Mouse (Mus musculus): ENCODE results near the gene Bcl2a1b. TPM values are rescaled to one million over a fixed set of nuclear protein-coding genes. Genes with fewer than 3 reads are reported as not detected.
"Not testable (repeated sequence)": the region's sequence is repeated elsewhere in the genome, so short reads cannot be mapped to it uniquely, and the experiment has no call there.

Bcl2a1b gene
- 2.1 and 2.5 TPM in 2 replicates for polyA plus RNA-seq (2015; fragmentation: Nextera tagmentation; extraction: Ambion mirVana)

DNA sequence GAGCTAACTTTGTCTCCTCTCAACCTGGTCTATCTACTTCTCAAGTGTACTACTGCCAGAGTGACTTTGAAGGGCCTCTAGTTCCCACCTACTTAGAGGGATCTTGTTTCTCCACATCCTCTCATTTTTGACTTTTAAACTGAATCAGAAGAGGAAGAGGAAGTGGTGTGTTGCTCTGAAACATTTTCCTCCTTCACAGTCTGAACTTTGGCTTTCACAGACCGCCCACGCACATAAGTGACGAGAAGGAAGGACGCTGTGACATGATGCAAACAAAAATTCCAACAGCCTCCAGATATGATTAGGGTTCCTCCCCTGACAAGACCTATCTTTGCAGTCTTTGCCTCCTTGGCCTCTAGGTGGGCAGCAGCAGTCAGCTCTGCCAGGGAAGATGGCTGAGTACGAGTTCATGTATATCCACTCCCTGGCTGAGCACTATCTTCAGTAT is at the start of gene Bcl2a1b, which contains the start of gene Gm29094:
Gene Bcl2a1b, plus strand, starts transcription at position 241 of the 448 bp plus-strand sequence.
Gene Gm29094, plus strand, starts transcription at position 411 of the 448 bp plus-strand sequence.
- not testable (repeated sequence) for DNase-seq (ENCODE audit: low spot score); H3K4me3 ChIP-seq (replicated peaks; ENCODE audit: low read depth, low read length); H3K4me2 ChIP-seq (ENCODE audit: low read length); H3K9ac ChIP-seq (ENCODE audit: low read depth, low read length); H3K27me3 ChIP-seq (ENCODE audit: insufficient read depth, low read length); H3K36me3 ChIP-seq (ENCODE audit: insufficient read depth, low read length); H3K27ac ChIP-seq; ATAC-seq (replicated peaks; ENCODE audit: low FRiP score, low read depth); H3K9me3 ChIP-seq (replicated peaks; ENCODE audit: low read length); H3K4me1 ChIP-seq (replicated peaks; ENCODE audit: insufficient read depth, low read length)
- 64% methylated on average over 5 of the region's 5 CpGs for WGBS

DNA sequence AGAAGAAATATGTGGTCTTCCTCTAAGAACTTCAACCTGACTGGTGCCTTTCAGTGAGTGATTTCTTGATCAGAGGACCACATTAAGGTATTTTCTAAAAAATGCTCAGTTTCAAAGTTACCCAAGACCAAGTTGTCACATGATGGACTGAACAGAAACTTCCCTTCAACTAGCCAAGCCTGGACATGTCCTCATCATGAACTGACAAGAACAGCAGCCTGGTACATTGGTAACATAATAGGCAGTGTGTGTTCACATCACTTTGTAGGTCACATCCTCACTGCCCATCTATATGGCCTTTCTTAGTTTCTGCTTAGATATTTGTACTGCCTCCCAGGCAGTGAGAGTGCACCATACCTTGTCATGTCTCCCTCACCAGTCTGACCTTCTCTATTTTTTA is 26.5 kb upstream of the Bcl2a1b start:
- not testable (repeated sequence) for H3K4me3 ChIP-seq (replicated peaks; ENCODE audit: low read depth, low read length); ATAC-seq (replicated peaks; ENCODE audit: low FRiP score, low read depth); H3K27me3 ChIP-seq (ENCODE audit: insufficient read depth, low read length); H3K27ac ChIP-seq; H3K36me3 ChIP-seq (ENCODE audit: insufficient read depth, low read length); H3K9me3 ChIP-seq (replicated peaks; ENCODE audit: low read length); H3K4me1 ChIP-seq (replicated peaks; ENCODE audit: insufficient read depth, low read length); H3K4me2 ChIP-seq (ENCODE audit: low read length); H3K9ac ChIP-seq (ENCODE audit: low read depth, low read length); DNase-seq (ENCODE audit: low spot score)

DNA sequence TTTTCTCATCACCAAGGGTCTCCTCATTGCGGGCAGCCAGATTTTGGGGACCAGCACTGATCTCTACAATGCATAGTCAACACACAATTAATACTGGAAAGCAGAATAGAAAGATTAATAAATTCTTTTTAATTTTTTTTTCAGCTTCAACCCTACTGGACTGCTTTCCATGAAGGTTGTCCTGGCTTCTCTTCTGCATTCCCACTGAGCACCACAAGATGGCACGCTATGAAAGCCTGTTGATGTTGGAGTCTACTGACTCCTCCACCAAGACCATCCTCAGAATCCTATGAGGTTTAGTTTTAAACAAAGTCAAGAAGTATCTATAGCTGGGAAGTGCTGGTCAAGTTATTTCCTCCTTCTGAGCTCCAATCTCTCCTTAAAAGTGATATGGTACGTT is 20.2 kb upstream of the Bcl2a1b start:
- not testable (repeated sequence) for H3K4me2 ChIP-seq (ENCODE audit: low read length); H3K27ac ChIP-seq; H3K36me3 ChIP-seq (ENCODE audit: insufficient read depth, low read length); H3K27me3 ChIP-seq (ENCODE audit: insufficient read depth, low read length); H3K9ac ChIP-seq (ENCODE audit: low read depth, low read length); H3K4me3 ChIP-seq (replicated peaks; ENCODE audit: low read depth, low read length); DNase-seq (ENCODE audit: low spot score); ATAC-seq (replicated peaks; ENCODE audit: low FRiP score, low read depth); H3K9me3 ChIP-seq (replicated peaks; ENCODE audit: low read length); H3K4me1 ChIP-seq (replicated peaks; ENCODE audit: insufficient read depth, low read length)
- WGBS, result 26% methylated on average over 2 of the region's 3 CpGs
- TF ChIP-seq CTCF (IDR thresholded peaks at IDR 0.05; ENCODE audit: low read depth), result peak; percentile 54; the same call in 1 of the 2 replicates

DNA sequence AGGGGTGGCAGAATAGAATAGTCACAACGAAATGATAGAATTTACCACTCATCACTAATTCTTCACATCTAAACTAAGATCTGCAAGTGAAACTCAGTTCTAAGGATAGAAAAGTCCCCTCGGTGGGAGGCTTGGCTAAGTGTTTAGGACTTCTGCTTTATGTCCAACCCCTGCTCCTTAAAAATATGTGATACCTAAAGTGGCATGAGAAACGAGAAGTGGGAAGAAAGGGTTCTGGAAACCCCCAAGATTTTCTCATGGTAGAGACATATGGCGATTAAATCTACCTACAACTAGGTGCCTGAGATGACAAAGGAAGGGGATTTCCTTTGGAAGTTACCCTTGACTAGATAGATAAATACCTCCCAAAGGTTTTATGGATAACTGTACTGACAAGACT is 19.5 kb upstream of the Bcl2a1b start:
- not testable (repeated sequence) for ATAC-seq (replicated peaks; ENCODE audit: low FRiP score, low read depth); H3K4me2 ChIP-seq (ENCODE audit: low read length); H3K36me3 ChIP-seq (ENCODE audit: insufficient read depth, low read length); DNase-seq (ENCODE audit: low spot score); H3K27me3 ChIP-seq (ENCODE audit: insufficient read depth, low read length); H3K4me3 ChIP-seq (replicated peaks; ENCODE audit: low read depth, low read length); H3K4me1 ChIP-seq (replicated peaks; ENCODE audit: insufficient read depth, low read length); H3K9ac ChIP-seq (ENCODE audit: low read depth, low read length); H3K9me3 ChIP-seq (replicated peaks; ENCODE audit: low read length); H3K27ac ChIP-seq
- WGBS, result 89% methylated on average over 2 of the region's 4 CpGs

DNA sequence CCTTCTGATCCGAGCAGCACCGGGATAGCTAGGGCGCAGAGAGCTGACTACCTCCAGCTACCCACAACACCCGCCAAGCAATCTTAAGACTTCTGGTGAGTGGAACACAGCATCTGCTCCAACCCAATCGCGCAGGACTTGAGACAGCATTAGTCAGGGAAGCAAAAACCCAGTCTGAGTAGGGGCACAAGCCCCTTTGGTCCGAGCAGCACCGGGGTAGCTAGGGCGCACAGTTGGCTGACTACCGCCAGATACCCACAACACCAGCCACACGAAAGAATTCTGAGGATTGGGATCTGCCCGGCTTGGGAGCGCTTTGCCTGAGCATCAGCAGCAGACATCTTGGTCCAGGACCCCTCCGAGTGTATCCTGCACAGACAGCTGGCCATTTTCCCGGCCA is 12.0 kb upstream of the Bcl2a1b start:
- not testable (repeated sequence) for H3K9ac ChIP-seq (ENCODE audit: low read depth, low read length); H3K9me3 ChIP-seq (replicated peaks; ENCODE audit: low read length); H3K4me1 ChIP-seq (replicated peaks; ENCODE audit: insufficient read depth, low read length); H3K36me3 ChIP-seq (ENCODE audit: insufficient read depth, low read length); H3K4me3 ChIP-seq (replicated peaks; ENCODE audit: low read depth, low read length); H3K27me3 ChIP-seq (ENCODE audit: insufficient read depth, low read length); DNase-seq (ENCODE audit: low spot score); H3K4me2 ChIP-seq (ENCODE audit: low read length); ATAC-seq (replicated peaks; ENCODE audit: low FRiP score, low read depth); H3K27ac ChIP-seq
- 84% methylated on average over 15 of the region's 15 CpGs for WGBS

DNA sequence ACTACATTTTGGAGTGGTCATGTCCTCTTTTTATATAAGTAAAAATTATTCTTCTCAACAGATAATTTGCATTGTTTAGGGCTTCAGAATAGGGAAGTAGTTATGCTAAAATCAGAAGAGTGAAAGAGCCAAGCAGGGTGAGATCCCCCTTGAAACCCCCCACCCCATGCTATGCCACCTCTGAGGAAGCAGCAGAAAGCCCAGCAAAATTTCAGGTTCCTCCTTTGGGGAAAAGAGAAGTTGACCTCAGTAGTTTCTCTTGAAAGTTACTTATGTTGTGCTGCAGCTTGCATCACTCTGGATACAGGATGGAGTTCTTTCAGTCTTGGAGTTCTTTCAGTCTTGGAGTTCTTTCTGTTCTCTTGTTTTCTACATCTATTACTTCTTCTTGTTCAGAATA is 3.5 kb upstream of the Bcl2a1b start:
- H3K4me3 ChIP-seq (replicated peaks; ENCODE audit: low read depth, low read length); H3K27ac ChIP-seq; H3K4me2 ChIP-seq (ENCODE audit: low read length); DNase-seq (ENCODE audit: low spot score); ATAC-seq (replicated peaks; ENCODE audit: low FRiP score, low read depth); H3K27me3 ChIP-seq (ENCODE audit: insufficient read depth, low read length); H3K4me1 ChIP-seq (replicated peaks; ENCODE audit: insufficient read depth, low read length); H3K9me3 ChIP-seq (replicated peaks; ENCODE audit: low read length); H3K36me3 ChIP-seq (ENCODE audit: insufficient read depth, low read length); H3K9ac ChIP-seq (ENCODE audit: low read depth, low read length): not testable (repeated sequence)

DNA sequence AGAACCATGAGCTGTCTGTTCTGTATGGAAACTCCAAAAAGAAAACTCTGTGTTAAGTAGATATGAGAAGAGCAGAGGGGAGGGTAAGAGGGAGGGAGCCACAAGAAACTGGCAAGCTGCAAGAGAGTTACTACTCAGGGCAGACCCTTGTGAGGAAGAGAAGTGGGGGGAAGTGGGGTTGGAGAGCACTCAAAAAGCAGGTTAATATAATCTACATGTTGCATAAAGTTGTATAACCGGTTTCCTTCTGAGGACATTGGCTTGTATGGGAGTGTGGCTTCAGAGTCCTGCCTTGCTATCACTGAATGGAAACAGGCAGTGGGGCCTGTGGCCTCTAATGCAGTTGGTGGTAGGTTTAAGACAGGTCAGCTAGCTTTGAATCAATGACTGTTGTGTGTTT is 1.5 kb upstream of the Bcl2a1b start:
- ATAC-seq (replicated peaks; ENCODE audit: low FRiP score, low read depth); H3K27me3 ChIP-seq (ENCODE audit: insufficient read depth, low read length); H3K9me3 ChIP-seq (replicated peaks; ENCODE audit: low read length); DNase-seq (ENCODE audit: low spot score); H3K27ac ChIP-seq; H3K4me1 ChIP-seq (replicated peaks; ENCODE audit: insufficient read depth, low read length); H3K4me2 ChIP-seq (ENCODE audit: low read length); H3K4me3 ChIP-seq (replicated peaks; ENCODE audit: low read depth, low read length); H3K9ac ChIP-seq (ENCODE audit: low read depth, low read length); H3K36me3 ChIP-seq (ENCODE audit: insufficient read depth, low read length): not testable (repeated sequence)
- 80% methylated on average over 1 of the region's 1 CpGs for WGBS

DNA sequence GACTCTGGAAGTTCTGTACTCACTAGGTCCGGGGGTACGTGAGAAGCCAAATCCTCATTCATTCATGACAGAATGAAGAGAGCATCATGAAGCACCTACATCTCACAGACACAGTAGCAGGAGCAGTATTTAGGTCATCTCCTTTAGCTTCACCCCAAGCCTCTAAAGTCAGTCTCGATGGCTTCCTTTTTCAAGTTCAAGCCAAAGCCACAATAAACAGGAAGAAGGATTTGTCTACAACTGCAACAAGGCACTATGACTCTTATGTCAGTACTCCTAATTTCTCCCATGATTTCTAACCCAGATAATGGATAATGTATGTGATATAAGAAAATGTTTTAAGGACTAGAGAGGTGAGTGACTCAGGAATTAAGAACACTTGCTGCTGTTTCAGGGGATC is 660 bp upstream of the Bcl2a1b start:
- H3K36me3 ChIP-seq (ENCODE audit: insufficient read depth, low read length); H3K4me3 ChIP-seq (replicated peaks; ENCODE audit: low read depth, low read length); H3K4me1 ChIP-seq (replicated peaks; ENCODE audit: insufficient read depth, low read length); H3K27ac ChIP-seq; H3K27me3 ChIP-seq (ENCODE audit: insufficient read depth, low read length); H3K9me3 ChIP-seq (replicated peaks; ENCODE audit: low read length); H3K4me2 ChIP-seq (ENCODE audit: low read length); ATAC-seq (replicated peaks; ENCODE audit: low FRiP score, low read depth); H3K9ac ChIP-seq (ENCODE audit: low read depth, low read length); DNase-seq (ENCODE audit: low spot score): not testable (repeated sequence)
- WGBS, result 88% methylated on average over 3 of the region's 3 CpGs

DNA sequence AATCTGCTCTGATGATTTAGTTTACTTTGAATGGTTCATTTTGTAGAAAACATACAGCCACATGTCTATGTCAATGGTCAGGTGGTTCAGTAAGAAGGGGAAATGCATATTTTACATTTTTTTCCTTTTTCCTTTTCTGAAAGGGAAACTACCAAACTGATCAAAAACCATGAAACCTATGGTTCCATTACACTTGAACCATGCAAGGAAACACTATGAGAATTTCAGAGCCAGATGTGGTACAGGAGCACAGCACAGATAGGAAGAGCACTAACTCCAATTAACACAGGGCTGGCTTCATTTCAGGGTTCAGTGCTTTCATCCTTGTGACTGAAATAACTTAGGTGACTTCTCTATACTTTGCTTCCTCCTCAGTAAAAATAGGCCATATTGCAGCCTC is 3.2 kb downstream of the Bcl2a1b start:
- H3K4me2 ChIP-seq (ENCODE audit: low read length); H3K27ac ChIP-seq; H3K9me3 ChIP-seq (replicated peaks; ENCODE audit: low read length); H3K9ac ChIP-seq (ENCODE audit: low read depth, low read length); DNase-seq (ENCODE audit: low spot score); H3K4me1 ChIP-seq (replicated peaks; ENCODE audit: insufficient read depth, low read length); ATAC-seq (replicated peaks; ENCODE audit: low FRiP score, low read depth); H3K36me3 ChIP-seq (ENCODE audit: insufficient read depth, low read length); H3K27me3 ChIP-seq (ENCODE audit: insufficient read depth, low read length); H3K4me3 ChIP-seq (replicated peaks; ENCODE audit: low read depth, low read length): not testable (repeated sequence)

DNA sequence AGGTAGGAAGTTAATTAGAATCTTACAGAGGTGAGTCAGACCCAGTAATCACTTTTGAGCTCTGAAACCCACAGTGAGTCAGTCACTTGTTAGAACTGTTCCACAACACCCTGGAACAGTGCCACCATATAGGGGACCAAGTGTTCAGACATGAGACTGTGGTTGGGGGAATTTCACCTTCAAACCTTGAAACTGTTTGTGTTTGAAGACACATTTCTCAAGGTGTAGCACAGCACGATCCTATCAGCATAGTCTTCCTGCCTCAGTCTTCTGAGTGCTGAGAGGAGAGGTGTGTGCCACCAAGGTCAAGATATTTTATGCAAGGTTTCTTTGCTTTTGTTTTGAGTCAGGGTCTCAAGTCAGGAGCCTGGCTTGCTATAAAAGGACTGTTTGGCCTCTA is 9.9 kb downstream of the Bcl2a1b start:
- not testable (repeated sequence) for H3K27ac ChIP-seq; H3K9ac ChIP-seq (ENCODE audit: low read depth, low read length); H3K4me2 ChIP-seq (ENCODE audit: low read length); DNase-seq (ENCODE audit: low spot score); H3K4me3 ChIP-seq (replicated peaks; ENCODE audit: low read depth, low read length); ATAC-seq (replicated peaks; ENCODE audit: low FRiP score, low read depth); H3K36me3 ChIP-seq (ENCODE audit: insufficient read depth, low read length); H3K27me3 ChIP-seq (ENCODE audit: insufficient read depth, low read length); H3K9me3 ChIP-seq (replicated peaks; ENCODE audit: low read length); H3K4me1 ChIP-seq (replicated peaks; ENCODE audit: insufficient read depth, low read length)
- 92% methylated on average over 1 of the region's 1 CpGs for WGBS

Measured in kidney, postnatal 0 days (tissue).